Mouse (Mus musculus) bone marrow macrophage, adult 2 months (primary cell): ENCODE measurements around the gene Ccdc191.

Experiments
- CTCF ChIP-seq: IDR thresholded peaks from 2 replicates; pipeline ENCODE4 v1.5.1; 2012; ENCODE audit warnings: low read depth, mild to moderate bottlenecking, low read length, moderate library complexity
- POLR2A ChIP-seq: IDR thresholded peaks from 2 replicates; pipeline ENCODE4 v1.6.1; 2012; ENCODE audit warnings: mild to moderate bottlenecking, low read depth, low read length, borderline replicate concordance

DNA sequence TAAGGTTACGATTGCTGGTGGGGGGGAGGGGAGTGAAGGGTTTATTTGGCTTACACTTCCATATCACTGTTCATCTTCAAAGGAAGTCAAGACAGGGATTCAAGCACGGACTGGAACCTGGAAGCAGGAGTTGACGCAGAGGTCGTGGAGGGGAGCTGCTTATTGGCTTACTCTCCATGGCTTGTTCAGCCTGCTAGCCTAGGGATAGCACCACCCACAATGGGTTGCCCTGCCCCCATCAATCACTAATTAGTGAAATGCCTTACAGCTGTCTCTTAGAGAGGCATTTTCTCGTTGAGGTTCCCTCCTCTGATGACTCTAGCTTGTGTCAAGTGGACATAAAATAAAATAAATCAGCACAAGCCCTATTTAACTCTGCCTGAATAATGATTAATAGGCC lies 121.4 kb downstream of the Ccdc191 start:
- TF ChIP-seq POLR2A (no peak), CTCF (no peak)
